Mouse (Mus musculus) right cerebral cortex, adult 2 months (tissue): Measurements from ENCODE around the gene Slco2b1.
A peak's percentile ranks its signal among the peaks of the same experiment; 100 is the strongest.

Source experiments
- DNase-seq, 2 experiments: peaks; one replicate each; pipeline ENCODE4 v3.0.0; 2021 to 2022; ENCODE audit warnings: low spot score in 2 of 2

Gene Slco2b1

GRCm38 (mm10) chr7:99693976-99694375 lies 17.2 kb downstream of the Slco2b1 start:
- DNase-seq = no peak

- no peak for DNase-seq
Observed at GRCm38 (mm10) chr7:99693387-99693786, 17.8 kb downstream of the Slco2b1 start.

GRCm38 (mm10) chr7:99692396-99692795 lies 18.7 kb downstream of the Slco2b1 start:
- DNase-seq = no peak

- DNase-seq = no peak
Observed at GRCm38 (mm10) chr7:99690819-99691218, 20.3 kb downstream of the Slco2b1 start.

GRCm38 (mm10) chr7:99684086-99684485 lies 27.1 kb downstream of the Slco2b1 start:
- peak; percentile 38 to 60 for DNase-seq

GRCm38 (mm10) chr7:99680771-99681170 lies 30.4 kb downstream of the Slco2b1 start:
- no peak for DNase-seq

GRCm38 (mm10) chr7:99674890-99675289 lies 36.2 kb downstream of the Slco2b1 start:
- no peak for DNase-seq

GRCm38 (mm10) chr7:99674209-99674608 lies 36.9 kb downstream of the Slco2b1 start:
- DNase-seq = no peak

- no peak for DNase-seq
Observed at GRCm38 (mm10) chr7:99673188-99673587, 38.0 kb downstream of the Slco2b1 start.

- no peak for DNase-seq
Observed at GRCm38 (mm10) chr7:99671544-99672435, 39.4 kb downstream of the Slco2b1 start.

- no peak for DNase-seq
Observed at GRCm38 (mm10) chr7:99670915-99671314, 40.2 kb downstream of the Slco2b1 start.

- no peak for DNase-seq
Observed at GRCm38 (mm10) chr7:99668802-99669201, 42.3 kb downstream of the Slco2b1 start.

- DNase-seq = no peak
Observed at GRCm38 (mm10) chr7:99667096-99667495, 44.0 kb downstream of the Slco2b1 start.

GRCm38 (mm10) chr7:99665731-99666452 lies 45.2 kb downstream of the Slco2b1 start:
- no peak for DNase-seq

GRCm38 (mm10) chr7:99664571-99665485 lies 46.3 kb downstream of the Slco2b1 start:
- DNase-seq = no peak

GRCm38 (mm10) chr7:99663507-99664220 lies 47.5 kb downstream of the Slco2b1 start:
- DNase-seq = no peak

GRCm38 (mm10) chr7:99662311-99662710 lies 48.8 kb downstream of the Slco2b1 start:
- DNase-seq = no peak

GRCm38 (mm10) chr7:99661571-99662230 lies 49.4 kb downstream of the Slco2b1 start:
- DNase-seq = no peak

- DNase-seq = no peak
Observed at GRCm38 (mm10) chr7:99661071-99661470, 50.1 kb downstream of the Slco2b1 start.

- DNase-seq = peak; percentile 79 to 80
Observed at GRCm38 (mm10) chr7:99659379-99660029, 51.6 kb downstream of the Slco2b1 start.
